Mouse (Mus musculus) intestine, embryonic 14.5 days (tissue): ENCODE measurements at regions not wholly inside any gene's neighbourhood (a gene's known extent, or its start where the extent isn't known, plus 50 kb on each side); places are given as distances from the start of the nearest gene placed in this dataset.

Experiments
- ATAC-seq: fragments of 200-750 bp; cut with Nextera tagmentation; replicated peaks from 2 replicates; pipeline ENCODE4 v1.8.0; 2017; ENCODE audit warnings: low read depth, moderate number of reproducible peaks, moderate TSS enrichment, moderate library complexity; ENCODE audit not compliant: low FRiP score, low TSS enrichment
- DNase-seq: peaks from one replicate; pipeline ENCODE4 v3.0.0-alpha.2; 2018; ENCODE audit warnings: low spot score
- H3K27ac ChIP-seq: fragments of 300-500 bp; sonication (generic); 2 replicates; pipeline ENCODE4 v1.5.1; 2014; ENCODE audit warnings: low read depth, mild to moderate bottlenecking, control low read depth
- H3K27me3 ChIP-seq: fragments of 300-500 bp; sonication (generic); replicated peaks from 2 replicates; pipeline ENCODE4 v1.6.1; 2014; ENCODE audit warnings: low read length, control low read depth; ENCODE audit not compliant: control insufficient read depth, insufficient read depth
- H3K36me3 ChIP-seq: fragments of 300-500 bp; sonication (generic); 2 replicates; pipeline ENCODE4 v1.6.1; 2014; ENCODE audit warnings: low read length, control low read depth; ENCODE audit not compliant: control insufficient read depth, insufficient read depth
- H3K4me1 ChIP-seq: fragments of 300-500 bp; sonication (generic); replicated peaks from 2 replicates; pipeline ENCODE4 v1.6.1; 2014; ENCODE audit warnings: low read length, control low read depth, mixed read lengths; ENCODE audit not compliant: control insufficient read depth, insufficient read depth
- H3K4me2 ChIP-seq: fragments of 300-500 bp; sonication (generic); 2 replicates; pipeline ENCODE4 v1.6.1; 2014; ENCODE audit warnings: low read length
- H3K4me3 ChIP-seq: fragments of 300-500 bp; sonication (generic); 2 replicates; pipeline ENCODE4 v1.5.1; 2014; ENCODE audit warnings: low read depth, low read length, control low read depth, mixed read lengths
- H3K9ac ChIP-seq: fragments of 300-500 bp; sonication (generic); 2 replicates; pipeline ENCODE4 v1.6.1; 2014; ENCODE audit warnings: mild to moderate bottlenecking, low read length
- H3K9me3 ChIP-seq: fragments of 300-500 bp; sonication (generic); 2 replicates; pipeline ENCODE4 v1.6.1; 2016; ENCODE audit warnings: low read length, control low read depth; ENCODE audit not compliant: control insufficient read depth
- WGBS: fragments of 180-500 bp; shearing (Covaris S2); extraction: QIAGEN DNeasy Blood & Tissue Kit; methylation state at CpG from one replicate; pipeline ENCODE4 v1.1.7; 2014; 5-methylcytosine and 5-hydroxymethylcytosine counted together

GRCm38 (mm10) chr1:143903234-143903633 is 100.7 kb downstream of the Rgs2 start:
- WGBS, result 69% methylated on average over 5 of the region's 5 CpGs
- H3K27ac ChIP-seq, result no peak overlapping the region

GRCm38 (mm10) chr1:143901127-143901920 is 102.6 kb downstream of the Rgs2 start:
- Histone ChIP-seq H3K9ac (no peak overlapping the region), H3K36me3 (no peaks in the 10 kb centered on the region), H3K4me2 (no peak overlapping the region), H3K9me3 (no peaks in the 10 kb centered on the region), H3K27me3 (no peaks in the 10 kb centered on the region), H3K4me1 (no peaks in the 10 kb centered on the region), H3K27ac (no peak overlapping the region), H3K4me3 (no peak overlapping the region)
- DNase-seq (no peak), ATAC-seq (no peak)
- WGBS, result 73% methylated on average over 6 of the region's 6 CpGs

More at GRCm38 (mm10) chr1:143903234-143903633, 100.7 kb downstream of the Rgs2 start:
- H3K27me3 ChIP-seq, result no peaks in the 10 kb centered on the region
- no peaks in the 10 kb centered on the region for H3K36me3 ChIP-seq
- no peak overlapping the region for H3K4me2 ChIP-seq
- DNase-seq (no peak), ATAC-seq (no peak)
- no peak overlapping the region for H3K4me3 ChIP-seq
- no peak overlapping the region for H3K9ac ChIP-seq
- H3K9me3 ChIP-seq, result no peaks in the 10 kb centered on the region
- no peaks in the 10 kb centered on the region for H3K4me1 ChIP-seq

GRCm38 (mm10) chr1:143888510-143888909 is 111.4 kb downstream of the Uchl5 start:
- 92% methylated on average over 2 of the region's 2 CpGs for WGBS
- Histone ChIP-seq H3K4me1 (no peaks in the 10 kb centered on the region), H3K9me3 (no peaks in the 10 kb centered on the region), H3K36me3 (no peaks in the 10 kb centered on the region), H3K27me3 (no peaks in the 10 kb centered on the region), H3K9ac (no peak overlapping the region), H3K4me3 (no peak overlapping the region), H3K4me2 (no peak overlapping the region), H3K27ac (no peak overlapping the region)
- DNase-seq, result no peak
- ATAC-seq, result no peak

DNA sequence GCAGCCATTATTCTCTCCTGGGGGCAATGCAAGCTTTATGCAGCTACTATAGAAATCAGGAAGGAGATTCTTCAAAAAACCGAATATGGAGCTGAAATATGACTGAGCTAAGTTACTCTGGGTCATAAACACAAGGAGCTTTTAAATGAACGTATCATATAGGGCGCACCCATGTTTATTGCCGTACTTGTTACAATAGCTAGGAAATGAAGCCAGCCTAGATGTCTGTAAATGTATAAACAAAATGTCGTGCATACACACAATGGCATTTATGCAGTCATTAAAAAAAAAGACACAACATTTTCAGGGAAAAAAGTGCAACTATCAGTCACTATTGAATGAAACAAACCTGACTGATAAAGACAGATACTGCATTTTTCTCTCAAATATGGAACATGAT is 111.0 kb downstream of the Uchl5 start:
- ATAC-seq (no peak), DNase-seq (no peak)
- H3K9ac ChIP-seq, result no peak overlapping the region
- no peaks in the 10 kb centered on the region for H3K27me3 ChIP-seq
- WGBS, result 75% methylated on average over 5 of the region's 5 CpGs
- no peaks in the 10 kb centered on the region for H3K4me1 ChIP-seq
- no peaks in the 10 kb centered on the region for H3K9me3 ChIP-seq
- H3K4me3 ChIP-seq, result no peak overlapping the region
- H3K4me2 ChIP-seq, result no peak overlapping the region
- H3K27ac ChIP-seq, result no peak overlapping the region
- no peaks in the 10 kb centered on the region for H3K36me3 ChIP-seq

DNA sequence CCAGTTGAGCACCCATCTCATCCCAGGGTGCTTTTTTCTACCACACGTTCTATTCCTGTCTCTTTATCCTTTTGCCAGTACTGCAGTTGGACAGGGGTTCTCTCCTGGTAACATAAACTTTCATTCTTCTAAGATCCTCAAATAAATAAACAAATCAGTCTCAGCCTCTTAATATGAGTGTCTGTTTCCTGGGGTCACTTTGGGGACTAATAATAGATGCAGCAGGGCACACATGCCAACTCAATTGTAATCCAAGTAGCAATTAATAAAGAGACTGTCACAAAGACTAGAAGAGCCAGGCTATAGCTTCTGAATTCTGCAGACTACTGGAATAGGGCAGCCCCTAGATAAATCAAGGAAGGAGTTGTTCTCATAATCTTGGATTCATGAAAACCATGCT is 108.9 kb downstream of the Uchl5 start:
- Histone ChIP-seq H3K9me3 (no peaks in the 10 kb centered on the region), H3K9ac (no peak overlapping the region), H3K36me3 (no peaks in the 10 kb centered on the region), H3K27me3 (no peaks in the 10 kb centered on the region), H3K4me3 (no peak overlapping the region), H3K4me1 (0 out of 2 replicates have a peak, but pooled peaks cover 6% of the 10 kb centered on the region), H3K27ac (no peak overlapping the region), H3K4me2 (no peak overlapping the region)
- DNase-seq, result no peak
- WGBS, result 33% methylated on average over 1 of the region's 1 CpGs
- no peak for ATAC-seq

- H3K9me3 ChIP-seq, result no peaks in the 10 kb centered on the region
- no peak overlapping the region for H3K4me2 ChIP-seq
- H3K4me3 ChIP-seq, result no peak overlapping the region
- 0 out of 2 replicates have a peak, but pooled peaks cover 6% of the 10 kb centered on the region for H3K4me1 ChIP-seq
- no peak overlapping the region for H3K27ac ChIP-seq
- ATAC-seq, result no peak
- WGBS, result 39% methylated on average over 6 of the region's 6 CpGs
- DNase-seq, result no peak
- no peak overlapping the region for H3K9ac ChIP-seq
- H3K27me3 ChIP-seq, result no peaks in the 10 kb centered on the region
- no peaks in the 10 kb centered on the region for H3K36me3 ChIP-seq
These were observed 104.1 kb downstream of the Uchl5 start for GRCm38 (mm10) chr1:143881192-143881591.

GRCm38 (mm10) chr1:143879622-143880021 is 102.5 kb downstream of the Uchl5 start:
- 91% methylated on average over 5 of the region's 5 CpGs for WGBS
- ATAC-seq (no peak), DNase-seq (no peak)

GRCm38 (mm10) chr1:143878266-143878665 is 101.2 kb downstream of the Uchl5 start:
- ATAC-seq, result no peak
- H3K27me3 ChIP-seq, result no peaks in the 10 kb centered on the region
- H3K9ac ChIP-seq, result no peak overlapping the region
- H3K9me3 ChIP-seq, result no peaks in the 10 kb centered on the region
- no peak overlapping the region for H3K4me3 ChIP-seq
- 55% methylated on average over 2 of the region's 2 CpGs for WGBS
- H3K4me2 ChIP-seq, result no peak overlapping the region
- H3K4me1 ChIP-seq, result 0 out of 2 replicates have a peak, but pooled peaks cover 6% of the 10 kb centered on the region
- no peaks in the 10 kb centered on the region for H3K36me3 ChIP-seq
- H3K27ac ChIP-seq, result no peak overlapping the region
- DNase-seq, result no peak

More at GRCm38 (mm10) chr1:143879622-143880021, 102.5 kb downstream of the Uchl5 start:
- no peak overlapping the region for H3K9ac ChIP-seq
- no peak overlapping the region for H3K4me3 ChIP-seq
- H3K27ac ChIP-seq, result no peak overlapping the region
- no peak overlapping the region for H3K4me2 ChIP-seq
- H3K4me1 ChIP-seq, result 0 out of 2 replicates have a peak, but pooled peaks cover 6% of the 10 kb centered on the region
- H3K27me3 ChIP-seq, result no peaks in the 10 kb centered on the region
- no peaks in the 10 kb centered on the region for H3K36me3 ChIP-seq
- no peaks in the 10 kb centered on the region for H3K9me3 ChIP-seq

GRCm38 (mm10) chr1:143860319-143860718 is 83.2 kb downstream of the Uchl5 start:
- no peak overlapping the region for H3K27ac ChIP-seq
- no peak for DNase-seq
- ATAC-seq, result no peak
- H3K4me2 ChIP-seq, result no peak overlapping the region
- H3K36me3 ChIP-seq, result no peaks in the 10 kb centered on the region
- H3K9ac ChIP-seq, result no peak overlapping the region
- H3K4me1 ChIP-seq, result no peaks in the 10 kb centered on the region
- WGBS, result 72% methylated on average over 10 of the region's 10 CpGs
- no peaks in the 10 kb centered on the region for H3K27me3 ChIP-seq
- H3K9me3 ChIP-seq, result no peaks in the 10 kb centered on the region
- H3K4me3 ChIP-seq, result no peak overlapping the region
